Mouse (Mus musculus): ENCODE measurements around the gene Foxp4.

DNA sequence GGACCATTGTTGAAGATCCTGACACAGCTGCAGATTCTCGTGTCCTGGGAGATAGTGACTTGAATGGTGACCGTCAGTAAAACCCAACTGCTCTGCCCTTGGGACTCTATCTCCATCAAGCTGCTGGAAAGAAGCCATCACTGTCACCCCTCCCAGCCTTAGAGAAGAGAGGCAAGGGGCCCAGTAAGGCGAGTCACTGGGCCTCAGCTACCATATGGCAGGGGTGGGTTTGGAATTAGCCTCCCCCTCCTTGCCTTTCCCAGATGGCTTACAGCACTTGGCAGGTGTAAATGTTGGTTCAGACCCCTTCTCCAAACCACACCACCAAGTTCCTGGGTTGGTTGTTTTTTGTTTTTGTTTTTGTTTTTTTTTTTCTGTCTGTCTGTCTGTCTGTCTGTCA, 21.7 kb upstream of the Foxp4 start:
- no peak for TF ChIP-seq MXI1 (IDR thresholded peaks at IDR 0.05; ENCODE audit: low read depth, low read length)
- no peak for TF ChIP-seq GATA1 (IDR thresholded peaks at IDR 0.05; ENCODE audit: low read depth, low read length)
- TF ChIP-seq ZNF384 (IDR thresholded peaks at IDR 0.05; ENCODE audit: low read depth, low read length), result no peak
- TF ChIP-seq UBTF (IDR thresholded peaks at IDR 0.05; ENCODE audit: borderline replicate concordance, insufficient read depth, low read depth, low read length), result no peak
- TF ChIP-seq MAX (IDR thresholded peaks at IDR 0.05; ENCODE audit: low read length), result no peak
- no peak for TF ChIP-seq CTCF (IDR thresholded peaks at IDR 0.05 in 2 of 3, conservative IDR thresholded peaks at IDR 0.05 in 1 of 3; ENCODE audit: control insufficient read depth in 1 of 3, insufficient read depth in 1 of 3, low read depth in 2 of 3, low read length in 3 of 3, poor library complexity in 1 of 3, severe bottlenecking in 1 of 3)
- TF ChIP-seq POLR2A (IDR thresholded peaks at IDR 0.05; ENCODE audit: control insufficient read depth in 1 of 2, insufficient read depth in 1 of 2, low read depth in 1 of 2, low read length in 2 of 2, poor library complexity in 1 of 2), result no peak
- no peak for TF ChIP-seq POLR2AphosphoS5 (IDR thresholded peaks at IDR 0.05; ENCODE audit: borderline replicate concordance, low read depth, low read length)
- no peak for TF ChIP-seq JUND (IDR thresholded peaks at IDR 0.05; ENCODE audit: low read depth, low read length)
- no peak for TF ChIP-seq KAT2A (conservative IDR thresholded peaks at IDR 0.05; ENCODE audit: low read depth, low read length)
- no peak for TF ChIP-seq EP300 (IDR thresholded peaks at IDR 0.05; ENCODE audit: low read depth in 1 of 2, low read length in 2 of 2)
- no peak for TF ChIP-seq RAD21 (IDR thresholded peaks at IDR 0.05; ENCODE audit: low read depth, low read length)
- no peak for TF ChIP-seq ZC3H11A (IDR thresholded peaks at IDR 0.05; ENCODE audit: low read depth, low read length)
- no peak for TF ChIP-seq BHLHE40 (IDR thresholded peaks at IDR 0.05; ENCODE audit: borderline replicate concordance, low read depth, low read length)
